Mouse (Mus musculus) neural tube, embryonic 11.5 days (tissue): ENCODE data around the gene Prkce. TPM values are rescaled to one million over a fixed set of nuclear protein-coding genes. Genes with fewer than 3 reads are reported as not detected.

Experiments
- ATAC-seq: fragments of 200-750 bp; cut with Nextera tagmentation; 2 replicates; pipeline ENCODE4 v1.8.0; 2017; ENCODE audit warnings: moderate number of reproducible peaks, mild to moderate bottlenecking, moderate TSS enrichment, moderate library complexity; ENCODE audit not compliant: insufficient read depth, low FRiP score, low TSS enrichment
- DNase-seq: peaks from one replicate; pipeline ENCODE4 v3.0.0-alpha.2; 2015; ENCODE audit warnings: low spot score
- H3K27ac ChIP-seq: fragments of 300-500 bp; sonication (generic); 2 replicates; pipeline ENCODE4 v1.5.1; 2014; ENCODE audit warnings: low read depth, mild to moderate bottlenecking, low read length
- H3K27me3 ChIP-seq: fragments of 300-500 bp; sonication (generic); 2 replicates; pipeline ENCODE4 v1.6.1; 2014; ENCODE audit warnings: mild to moderate bottlenecking, low read length, mixed read lengths; ENCODE audit not compliant: control insufficient read depth, insufficient read depth
- H3K36me3 ChIP-seq: fragments of 300-500 bp; sonication (generic); 2 replicates; pipeline ENCODE4 v1.6.1; 2014; ENCODE audit warnings: mild to moderate bottlenecking, low read length, moderate library complexity, mixed read lengths; ENCODE audit not compliant: control insufficient read depth, insufficient read depth
- H3K4me1 ChIP-seq: fragments of 300-500 bp; sonication (generic); 2 replicates; pipeline ENCODE4 v1.6.1; 2014; ENCODE audit warnings: low read length, mixed read lengths; ENCODE audit not compliant: control insufficient read depth, insufficient read depth
- H3K4me2 ChIP-seq: fragments of 300-500 bp; sonication (generic); 2 replicates; pipeline ENCODE4 v1.6.1; 2014; ENCODE audit warnings: low read depth, mild to moderate bottlenecking, moderate library complexity
- H3K4me3 ChIP-seq: fragments of 300-500 bp; sonication (generic); 2 replicates; pipeline ENCODE4 v1.5.1; 2014; ENCODE audit warnings: low read depth, low read length
- H3K9ac ChIP-seq: fragments of 300-500 bp; sonication (generic); 2 replicates; pipeline ENCODE4 v1.6.1; 2014; ENCODE audit warnings: mild to moderate bottlenecking, low read length
- H3K9me3 ChIP-seq: fragments of 300-500 bp; sonication (generic); 2 replicates; pipeline ENCODE4 v1.6.1; 2016; ENCODE audit warnings: low read length; ENCODE audit not compliant: control insufficient read depth
- WGBS: fragments of 180-500 bp; shearing (Covaris S2); extraction: QIAGEN DNeasy Blood & Tissue Kit; methylation state at CpG from one replicate; pipeline ENCODE4 v1.1.7; 2014; 5-methylcytosine and 5-hydroxymethylcytosine counted together
- polyA plus RNA-seq: library from polyadenylated mRNA; unstranded; fragments of >200 nt; fragmentation: Nextera tagmentation; extraction: Ambion mirVana; gene quantifications from 2 replicates; pipeline ENCODE4 v1.2.1, GENCODE M21; 2014

Gene Prkce
- polyA plus RNA-seq, 1 experiment from 2014 or later, result 13.3 TPM

GRCm38 (mm10) chr17:86611772-86612171 is 444.2 kb downstream of the Prkce start:
- no peak overlapping the region for H3K4me3 ChIP-seq
- WGBS, result 76% methylated on average over 5 of the region's 5 CpGs
- no peaks in the 10 kb centered on the region for H3K9me3 ChIP-seq
- no peaks in the 10 kb centered on the region for H3K27me3 ChIP-seq
- no peaks in the 10 kb centered on the region for H3K4me1 ChIP-seq
- ATAC-seq (no peak), DNase-seq (no peak)
- no peak overlapping the region for H3K4me2 ChIP-seq
- no peak overlapping the region for H3K27ac ChIP-seq
- H3K9ac ChIP-seq, result no peak overlapping the region
- no peaks in the 10 kb centered on the region for H3K36me3 ChIP-seq

- H3K27me3 ChIP-seq, result no peaks in the 10 kb centered on the region
Observed at GRCm38 (mm10) chr17:86615592-86616291, 448.2 kb downstream of the Prkce start.

GRCm38 (mm10) chr17:86617570-86618237 is 450.1 kb downstream of the Prkce start:
- 80% methylated on average over 3 of the region's 3 CpGs for WGBS
- no peak overlapping the region for H3K4me3 ChIP-seq
- no peaks in the 10 kb centered on the region for H3K36me3 ChIP-seq
- no peak overlapping the region for H3K4me2 ChIP-seq
- no peaks in the 10 kb centered on the region for H3K9me3 ChIP-seq
- no peak for DNase-seq
- H3K9ac ChIP-seq, result no peak overlapping the region
- no peak for ATAC-seq
- no peaks in the 10 kb centered on the region for H3K27me3 ChIP-seq
- H3K27ac ChIP-seq, result no peak overlapping the region
- H3K4me1 ChIP-seq, result no peaks in the 10 kb centered on the region

More at GRCm38 (mm10) chr17:86615592-86616291, 448.2 kb downstream of the Prkce start:
- no peak for ATAC-seq
- Histone ChIP-seq H3K4me1 (no peaks in the 10 kb centered on the region), H3K36me3 (no peaks in the 10 kb centered on the region), H3K9ac (no peak overlapping the region), H3K27ac (no peak overlapping the region), H3K4me3 (no peak overlapping the region), H3K4me2 (no peak overlapping the region), H3K9me3 (no peaks in the 10 kb centered on the region)
- WGBS, result 93% methylated on average over 13 of the region's 13 CpGs
- no peak for DNase-seq

- H3K27ac ChIP-seq, result no peak overlapping the region
- H3K4me3 ChIP-seq, result no peak overlapping the region
- WGBS, result 72% methylated on average over 4 of the region's 4 CpGs
- no peaks in the 10 kb centered on the region for H3K4me1 ChIP-seq
- no peaks in the 10 kb centered on the region for H3K27me3 ChIP-seq
- DNase-seq, result no peak
- H3K9ac ChIP-seq, result no peak overlapping the region
- no peaks in the 10 kb centered on the region for H3K36me3 ChIP-seq
- ATAC-seq, result no peak
- H3K9me3 ChIP-seq, result no peaks in the 10 kb centered on the region
- H3K4me2 ChIP-seq, result no peak overlapping the region
Observed at GRCm38 (mm10) chr17:86618431-86618861, 450.9 kb downstream of the Prkce start.

GRCm38 (mm10) chr17:86622862-86623261 is 455.3 kb downstream of the Prkce start:
- Histone ChIP-seq H3K9me3 (no peaks in the 10 kb centered on the region), H3K4me3 (no peak overlapping the region), H3K36me3 (no peaks in the 10 kb centered on the region), H3K4me1 (no peaks in the 10 kb centered on the region), H3K9ac (no peak overlapping the region), H3K27me3 (no peaks in the 10 kb centered on the region), H3K27ac (no peak overlapping the region), H3K4me2 (no peak overlapping the region)
- no peak for ATAC-seq
- no peak for DNase-seq
- WGBS, result 90% methylated on average over 3 of the region's 3 CpGs

- no peaks in the 10 kb centered on the region for H3K9me3 ChIP-seq
- H3K9ac ChIP-seq, result no peak overlapping the region
- DNase-seq, result no peak
- H3K4me1 ChIP-seq, result no peaks in the 10 kb centered on the region
- no peak overlapping the region for H3K4me3 ChIP-seq
- no peaks in the 10 kb centered on the region for H3K27me3 ChIP-seq
- H3K36me3 ChIP-seq, result no peaks in the 10 kb centered on the region; the same call in none of the 2 replicates
- H3K27ac ChIP-seq, result no peak overlapping the region
- 91% methylated on average over 6 of the region's 6 CpGs for WGBS
- H3K4me2 ChIP-seq, result no peak overlapping the region
- no peak for ATAC-seq
Observed at GRCm38 (mm10) chr17:86626523-86626922, 458.9 kb downstream of the Prkce start.

GRCm38 (mm10) chr17:86633131-86633530 is 465.5 kb downstream of the Prkce start:
- ATAC-seq (no peak), DNase-seq (no peak)
- Histone ChIP-seq H3K27me3 (no peaks in the 10 kb centered on the region), H3K4me1 (no peaks in the 10 kb centered on the region), H3K4me3 (no peak overlapping the region), H3K9ac (no peak overlapping the region), H3K4me2 (no peak overlapping the region), H3K27ac (no peak overlapping the region), H3K9me3 (no peaks in the 10 kb centered on the region), H3K36me3 (no peaks in the 10 kb centered on the region; the same call in none of the 2 replicates)
- 88% methylated on average over 4 of the region's 4 CpGs for WGBS

- H3K4me2 ChIP-seq, result no peak overlapping the region
- no peak overlapping the region for H3K27ac ChIP-seq
- H3K9ac ChIP-seq, result no peak overlapping the region
- H3K4me3 ChIP-seq, result no peak overlapping the region
- H3K4me1 ChIP-seq, result no peaks in the 10 kb centered on the region
- DNase-seq (no peak), ATAC-seq (no peak)
- no peaks in the 10 kb centered on the region for H3K27me3 ChIP-seq
- no peaks in the 10 kb centered on the region for H3K9me3 ChIP-seq
- WGBS, result 64% methylated on average over 1 of the region's 1 CpGs
- no peaks in the 10 kb centered on the region for H3K36me3 ChIP-seq
Observed at GRCm38 (mm10) chr17:86637311-86637710, 469.7 kb downstream of the Prkce start.

GRCm38 (mm10) chr17:86639279-86639678 is 471.7 kb downstream of the Prkce start:
- H3K9me3 ChIP-seq, result no peaks in the 10 kb centered on the region
- WGBS, result 68% methylated on average over 3 of the region's 3 CpGs
- H3K9ac ChIP-seq, result no peak overlapping the region
- H3K36me3 ChIP-seq, result no peaks in the 10 kb centered on the region
- no peak overlapping the region for H3K4me2 ChIP-seq
- no peak overlapping the region for H3K27ac ChIP-seq
- H3K4me3 ChIP-seq, result no peak overlapping the region
- H3K4me1 ChIP-seq, result no peaks in the 10 kb centered on the region
- no peak for DNase-seq
- no peaks in the 10 kb centered on the region for H3K27me3 ChIP-seq
- ATAC-seq, result no peak
